Mouse (Mus musculus) MEL (cell line): ENCODE results near the gene Selplg. TPM values are rescaled to one million over a fixed set of nuclear protein-coding genes. Genes with fewer than 3 reads are reported as not detected.
A peak's percentile ranks its signal among the peaks of the same experiment; 100 is the strongest.
"Not testable (repeated sequence)": the region's sequence is repeated elsewhere in the genome, so short reads cannot be mapped to it uniquely, and the experiment has no call there.

Source experiments
- DNase-seq: peaks from one replicate; pipeline ENCODE4 v3.0.0; 2011; ENCODE audit warnings: low read depth, low spot score
- H3K27ac ChIP-seq: 2 replicates; pipeline ENCODE4 v1.5.1; 2012; ENCODE audit warnings: low read depth, mild to moderate bottlenecking, control low read depth, low read length, moderate library complexity; ENCODE audit not compliant: control insufficient read depth
- H3K27me3 ChIP-seq, 2 experiments: fragments of 150-350 bp in 1 of 2; sonication (generic) in 1 of 2; 2 replicates each; pipeline ENCODE4 v1.6.1; 2012; ENCODE audit warnings: low read length in 2 of 2, mild to moderate bottlenecking in 2 of 2, improper control_type of control experiment in 1 of 2, moderate library complexity in 1 of 2; ENCODE audit not compliant: insufficient read depth in 2 of 2, control insufficient read depth in 1 of 2
- H3K36me3 ChIP-seq, 2 experiments: 2 replicates each; pipeline ENCODE4 v1.6.1; 2012 to 2014; ENCODE audit warnings: low read length in 2 of 2, improper control_type of control experiment in 1 of 2, inconsistent platforms in 1 of 2, mild to moderate bottlenecking in 1 of 2; ENCODE audit not compliant: insufficient read depth in 2 of 2, control insufficient read depth in 1 of 2
- H3K4me1 ChIP-seq, 2 experiments: fragments of 150-350 bp in 1 of 2; sonication (generic) in 1 of 2; 2 replicates each; pipeline ENCODE4 v1.6.1; 2012; ENCODE audit warnings: low read length in 2 of 2, improper control_type of control experiment in 1 of 2, mild to moderate bottlenecking in 1 of 2; ENCODE audit not compliant: insufficient read depth in 2 of 2, control insufficient read depth in 1 of 2
- H3K4me3 ChIP-seq, 2 experiments: fragments of 150-350 bp in 1 of 2; sonication (generic) in 1 of 2; 2 replicates each; pipeline ENCODE4 v1.5.1; 2012; ENCODE audit warnings: low read depth in 2 of 2, low read length in 2 of 2, mild to moderate bottlenecking in 2 of 2, moderate library complexity in 2 of 2, control low read depth in 1 of 2, improper control_type of control experiment in 1 of 2; ENCODE audit not compliant: control insufficient read depth in 1 of 2, insufficient read depth in 1 of 2
- H3K79me2 ChIP-seq: 2 replicates; pipeline ENCODE4 v1.6.1; 2012; ENCODE audit warnings: mild to moderate bottlenecking, low read length, moderate library complexity; ENCODE audit not compliant: control insufficient read depth, poor library complexity, insufficient read depth
- H3K9ac ChIP-seq: 2 replicates; pipeline ENCODE4 v1.6.1; 2012; ENCODE audit warnings: low read depth, mild to moderate bottlenecking, control low read depth, low read length, moderate library complexity; ENCODE audit not compliant: control insufficient read depth, poor library complexity, severe bottlenecking
- H3K9me3 ChIP-seq: fragments of 150-350 bp; sonication (generic); replicated peaks from 2 replicates; pipeline ENCODE4 v1.6.1; 2012; ENCODE audit warnings: mild to moderate bottlenecking, low read length, improper control_type of control experiment, moderate library complexity; ENCODE audit not compliant: insufficient read depth
- CHD1 ChIP-seq: IDR thresholded peaks from 2 replicates; pipeline ENCODE4 v1.6.1; 2012; ENCODE audit warnings: low read depth, mild to moderate bottlenecking, inconsistent platforms, low read length, improper control_type of control experiment
- CHD2 ChIP-seq: IDR thresholded peaks from 2 replicates; pipeline ENCODE4 v1.6.1; 2011; ENCODE audit warnings: low read length, improper control_type of control experiment
- CTCF ChIP-seq, 3 experiments: IDR thresholded peaks in 2 of 3; conservative IDR thresholded peaks in 1 of 3; 2 replicates each; pipeline ENCODE4 v1.5.1; 2011 to 2012; ENCODE audit warnings: low read length in 3 of 3, low read depth in 2 of 3, mild to moderate bottlenecking in 2 of 3, improper control_type of control experiment in 1 of 3, inconsistent platforms in 1 of 3, mixed read lengths in 1 of 3, moderate library complexity in 1 of 3; ENCODE audit not compliant: control insufficient read depth in 1 of 3, insufficient read depth in 1 of 3, poor library complexity in 1 of 3, severe bottlenecking in 1 of 3
- E2F4 ChIP-seq: IDR thresholded peaks from 2 replicates; pipeline ENCODE4 v1.6.1; 2011; ENCODE audit warnings: low read depth, low read length, improper control_type of control experiment, borderline replicate concordance
- EP300 ChIP-seq, 2 experiments: IDR thresholded peaks; 2 replicates each; pipeline ENCODE4 v1.6.1; 2011; ENCODE audit warnings: improper control_type of control experiment in 2 of 2, low read length in 2 of 2, low read depth in 1 of 2, mild to moderate bottlenecking in 1 of 2
- ETS1 ChIP-seq: IDR thresholded peaks from 2 replicates; pipeline ENCODE4 v1.6.1; 2012; ENCODE audit warnings: low read depth, mild to moderate bottlenecking, inconsistent platforms, low read length, improper control_type of control experiment, moderate library complexity
- GABPA ChIP-seq: IDR thresholded peaks from 2 replicates; pipeline ENCODE4 v1.6.1; 2012; ENCODE audit warnings: low read depth, mild to moderate bottlenecking, inconsistent platforms, low read length, improper control_type of control experiment, moderate library complexity
- GATA1 ChIP-seq: IDR thresholded peaks from 2 replicates; pipeline ENCODE4 v1.6.1; 2011; ENCODE audit warnings: low read depth, low read length, improper control_type of control experiment
- JUND ChIP-seq: IDR thresholded peaks from 2 replicates; pipeline ENCODE4 v1.6.1; 2011; ENCODE audit warnings: low read depth, mild to moderate bottlenecking, improper control_type of control experiment, low read length
- MAFK ChIP-seq: IDR thresholded peaks from 2 replicates; pipeline ENCODE4 v1.6.1; 2011; ENCODE audit warnings: low read depth, mild to moderate bottlenecking, low read length, improper control_type of control experiment, borderline replicate concordance
- MAZ ChIP-seq: IDR thresholded peaks from 2 replicates; pipeline ENCODE4 v1.6.1; 2012; ENCODE audit warnings: low read depth, mild to moderate bottlenecking, inconsistent platforms, low read length, improper control_type of control experiment
- MXI1 ChIP-seq: IDR thresholded peaks from 2 replicates; pipeline ENCODE4 v1.6.1; 2011; ENCODE audit warnings: mild to moderate bottlenecking, low read depth, low read length, improper control_type of control experiment
- MYC ChIP-seq: IDR thresholded peaks from 2 replicates; pipeline ENCODE4 v1.6.1; 2011; ENCODE audit warnings: low read depth, mild to moderate bottlenecking, low read length, improper control_type of control experiment, moderate library complexity
- POLR2AphosphoS2 ChIP-seq: IDR thresholded peaks from 2 replicates; pipeline ENCODE4 v1.6.1; 2011; ENCODE audit warnings: low read length, improper control_type of control experiment
- RAD21 ChIP-seq: IDR thresholded peaks from 2 replicates; pipeline ENCODE4 v1.6.1; 2011; ENCODE audit warnings: mild to moderate bottlenecking, low read depth, low read length, improper control_type of control experiment
- RCOR1 ChIP-seq: IDR thresholded peaks from 2 replicates; pipeline ENCODE4 v1.6.1; 2012; ENCODE audit warnings: low read depth, mild to moderate bottlenecking, inconsistent platforms, low read length, improper control_type of control experiment
- SIN3A ChIP-seq: IDR thresholded peaks from 2 replicates; pipeline ENCODE4 v1.6.1; 2012; ENCODE audit warnings: low read length, improper control_type of control experiment, inconsistent platforms
- SMC3 ChIP-seq: IDR thresholded peaks from 2 replicates; pipeline ENCODE4 v1.6.1; 2011; ENCODE audit warnings: low read depth, low read length, improper control_type of control experiment
- TBP ChIP-seq: IDR thresholded peaks from 2 replicates; pipeline ENCODE4 v1.8.0; 2011; ENCODE audit warnings: low read depth, low read length, improper control_type of control experiment
- TCF12 ChIP-seq: IDR thresholded peaks from 2 replicates; pipeline ENCODE4 v1.6.1; 2014; ENCODE audit warnings: low read depth, mild to moderate bottlenecking, inconsistent platforms, low read length, improper control_type of control experiment, moderate library complexity
- UBTF ChIP-seq: IDR thresholded peaks from 2 replicates; pipeline ENCODE4 v1.6.1; 2012; ENCODE audit warnings: low read depth, mild to moderate bottlenecking, inconsistent platforms, low read length, improper control_type of control experiment, moderate library complexity, borderline replicate concordance; ENCODE audit not compliant: insufficient read depth
- USF1 ChIP-seq: IDR thresholded peaks from 2 replicates; pipeline ENCODE4 v1.6.1; 2014; ENCODE audit warnings: low read depth, mild to moderate bottlenecking, inconsistent platforms, low read length, improper control_type of control experiment, moderate library complexity
- USF2 ChIP-seq, 2 experiments: IDR thresholded peaks; 2 replicates each; pipeline ENCODE4 v1.6.1; 2011 to 2012; ENCODE audit warnings: improper control_type of control experiment in 2 of 2, low read length in 2 of 2, borderline replicate concordance in 1 of 2, inconsistent platforms in 1 of 2, low read depth in 1 of 2, mild to moderate bottlenecking in 1 of 2; ENCODE audit not compliant: insufficient read depth in 1 of 2
- ZMIZ1 ChIP-seq: IDR thresholded peaks from 2 replicates; pipeline ENCODE4 v1.6.1; 2012; ENCODE audit warnings: low read depth, mild to moderate bottlenecking, inconsistent platforms, low read length, improper control_type of control experiment, moderate library complexity
- ZNF384 ChIP-seq: IDR thresholded peaks from 2 replicates; pipeline ENCODE4 v1.6.1; 2012; ENCODE audit warnings: low read depth, mild to moderate bottlenecking, inconsistent platforms, low read length, improper control_type of control experiment
- polyA plus RNA-seq, 2 experiments: library from polyadenylated mRNA; stranded (reverse) in 1 of 2; unstranded in 1 of 2; fragments of >175 nt in 1 of 2; fragments of >200 nt in 1 of 2; gene quantifications; 2 replicates each; pipeline versions ENCODE4 v1.2.1 to v1.2.4; 2012; ENCODE audit warnings: low replicate concordance in 2 of 2, low read depth in 1 of 2; ENCODE audit not compliant: insufficient read length in 2 of 2, insufficient read depth in 1 of 2, missing spikeins in 1 of 2
- total RNA-seq: library from RNA; depleted of rRNA; stranded (reverse); fragments of 300-350 nt; gene quantifications from 2 replicates; pipeline ENCODE4 v1.2.3, GENCODE M21; 2012

Gene Selplg
- total and polyA plus RNA-seq, 3 experiments = 24.2 to 48.2 TPM; not detected in 1

DNA sequence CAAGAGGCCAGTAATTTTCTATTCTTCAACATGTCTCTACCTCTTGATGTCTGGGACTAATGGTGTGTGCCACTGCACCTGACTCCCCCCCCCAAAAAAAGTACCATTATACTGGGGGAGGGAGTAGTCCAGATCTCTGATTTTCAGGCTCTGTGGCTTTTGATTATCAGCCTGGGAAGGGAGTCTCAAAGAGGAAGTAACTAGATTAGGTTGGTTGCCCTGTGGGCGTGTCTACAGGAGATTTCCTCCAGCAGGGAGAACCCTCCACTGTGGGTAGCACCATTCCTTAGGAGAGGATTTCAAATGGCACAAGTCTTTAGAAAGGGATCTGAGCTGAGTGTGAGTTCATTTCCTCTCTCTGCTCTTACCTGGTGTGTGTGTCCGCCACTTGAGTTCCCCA lies 19.8 kb downstream of the Selplg start:
- Histone ChIP-seq H3K79me2 (no peaks in the 10 kb centered on the region), H3K27ac (no peak overlapping the region), H3K9me3 (no peaks in the 10 kb centered on the region), H3K9ac (no peak overlapping the region), H3K4me3 (no peak overlapping the region), H3K4me1 (peaks cover 0 to 4% of the 10 kb centered on the region in 2 experiments; a peak in 1 of 4 replicates), H3K27me3 (no peaks in the 10 kb centered on the region; a peak in 1 of 4 replicates), H3K36me3 (no peaks in the 10 kb centered on the region)
- peak; percentile 58 for DNase-seq
- peak in 1 of 2 experiments; percentile 28; a peak in 1 of 4 replicates for TF ChIP-seq EP300 (IDR thresholded peaks at IDR 0.05; ENCODE audit: low read depth in 1 of 2, low read length in 2 of 2)
- peak; percentile 94 for TF ChIP-seq RCOR1
- TF ChIP-seq MYC = no peak
- TF ChIP-seq TCF12 = 0 out of 2 replicates have a peak, but pooled peaks have one; percentile 23
- TF ChIP-seq JUND = no peak
- no peak for TF ChIP-seq TBP
- TF ChIP-seq MAFK = no peak
- TF ChIP-seq ETS1 = no peak
- TF ChIP-seq GATA1 = peak; percentile 49; the same call in 1 of the 2 replicates
- no peak for TF ChIP-seq UBTF
- no peak for TF ChIP-seq ZNF384

DNA sequence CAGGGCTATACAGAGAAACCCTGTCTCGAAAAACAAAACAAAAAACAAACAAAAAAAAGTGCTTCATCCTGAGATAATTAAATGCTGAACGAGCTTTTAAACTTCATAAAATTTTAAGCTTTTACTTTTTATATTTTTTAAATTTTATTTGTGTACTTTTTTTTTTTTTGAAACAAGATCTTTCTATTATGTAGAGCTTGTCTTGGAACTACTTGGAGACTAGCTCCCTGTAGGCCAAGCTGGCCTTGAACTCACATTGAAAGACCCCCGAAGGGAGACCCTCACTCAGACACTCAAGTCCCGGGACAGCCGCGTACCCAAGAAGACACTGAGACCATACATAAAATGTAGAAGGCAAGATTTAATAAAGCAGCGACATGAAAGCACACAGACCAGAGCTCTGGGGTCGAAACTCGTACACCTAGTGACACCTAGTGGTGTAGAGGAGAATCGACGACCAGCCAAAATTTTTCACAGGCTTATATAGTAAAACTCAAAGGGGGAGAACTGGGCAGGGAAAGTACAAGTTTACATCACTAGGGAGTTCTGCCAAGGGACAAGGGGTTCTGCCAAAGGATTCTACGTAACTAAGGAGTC lies 20.5 kb downstream of the Selplg start:
- not testable (repeated sequence) for H3K9ac ChIP-seq, H3K4me1 ChIP-seq, H3K9me3 ChIP-seq, H3K27ac ChIP-seq, H3K4me3 ChIP-seq, H3K36me3 ChIP-seq, H3K79me2 ChIP-seq, H3K27me3 ChIP-seq
- peak in 2 of 3 experiments; percentile 28 to 43; a peak in 3 of 6 replicates for TF ChIP-seq CTCF (IDR thresholded peaks at IDR 0.05 in 2 of 3, conservative IDR thresholded peaks at IDR 0.05 in 1 of 3; ENCODE audit: control insufficient read depth in 1 of 3, insufficient read depth in 1 of 3, low read depth in 2 of 3, low read length in 3 of 3, poor library complexity in 1 of 3, severe bottlenecking in 1 of 3)
- peak; percentile 28 for TF ChIP-seq RAD21
- DNase-seq = peak; percentile 18

DNA sequence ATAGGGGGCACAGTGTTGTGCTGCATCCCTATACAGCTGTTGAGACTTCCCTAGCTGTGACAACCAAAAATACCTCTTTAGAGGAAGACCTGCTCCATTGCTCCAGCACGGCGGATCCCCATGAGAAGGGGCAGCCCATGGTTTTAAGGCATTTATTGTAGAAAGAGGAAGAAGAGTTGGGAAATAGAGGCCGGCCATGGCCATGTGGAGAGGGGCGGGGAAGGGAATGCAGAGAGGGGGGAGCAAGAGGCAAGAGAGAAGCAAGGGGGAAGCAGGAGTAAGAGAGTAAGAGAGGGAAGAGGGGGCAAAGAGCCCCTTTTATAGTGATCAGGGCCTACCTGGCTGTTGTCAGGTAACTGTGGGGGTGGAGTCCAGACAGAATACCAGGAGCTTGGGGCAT lies 22.3 kb downstream of the Selplg start:
- Histone ChIP-seq H3K79me2 (no peaks in the 10 kb centered on the region), H3K4me1 (no peaks in the 10 kb centered on the region), H3K27ac (no peak overlapping the region), H3K4me3 (no peak overlapping the region), H3K27me3 (no peaks in the 10 kb centered on the region; a peak in 1 of 4 replicates), H3K9me3 (no peaks in the 10 kb centered on the region), H3K36me3 (no peaks in the 10 kb centered on the region), H3K9ac (no peak overlapping the region)
- no peak for DNase-seq
- TF ChIP-seq RAD21 = no peak
- no peak for TF ChIP-seq ZMIZ1
- no peak for TF ChIP-seq CHD2
- TF ChIP-seq TCF12 = no peak
- TF ChIP-seq CTCF (IDR thresholded peaks at IDR 0.05 in 2 of 3, conservative IDR thresholded peaks at IDR 0.05 in 1 of 3; ENCODE audit: control insufficient read depth in 1 of 3, insufficient read depth in 1 of 3, low read depth in 2 of 3, low read length in 3 of 3, poor library complexity in 1 of 3, severe bottlenecking in 1 of 3) = no peak
- TF ChIP-seq USF1 = no peak
- TF ChIP-seq SMC3 = no peak
- no peak for TF ChIP-seq POLR2AphosphoS2
- no peak for TF ChIP-seq E2F4
- no peak for TF ChIP-seq USF2 (IDR thresholded peaks at IDR 0.05; ENCODE audit: borderline replicate concordance in 1 of 2, insufficient read depth in 1 of 2, low read depth in 1 of 2, low read length in 2 of 2)
- TF ChIP-seq ETS1 = no peak
- no peak for TF ChIP-seq MYC
- no peak for TF ChIP-seq CHD1
- no peak for TF ChIP-seq TBP
- no peak for TF ChIP-seq RCOR1
- TF ChIP-seq MAZ = no peak
- TF ChIP-seq GABPA = no peak
- no peak for TF ChIP-seq SIN3A
- no peak for TF ChIP-seq MXI1
